Mouse (Mus musculus): Measurements from ENCODE around the gene Rbbp5.

Rbbp5 gene

DNA sequence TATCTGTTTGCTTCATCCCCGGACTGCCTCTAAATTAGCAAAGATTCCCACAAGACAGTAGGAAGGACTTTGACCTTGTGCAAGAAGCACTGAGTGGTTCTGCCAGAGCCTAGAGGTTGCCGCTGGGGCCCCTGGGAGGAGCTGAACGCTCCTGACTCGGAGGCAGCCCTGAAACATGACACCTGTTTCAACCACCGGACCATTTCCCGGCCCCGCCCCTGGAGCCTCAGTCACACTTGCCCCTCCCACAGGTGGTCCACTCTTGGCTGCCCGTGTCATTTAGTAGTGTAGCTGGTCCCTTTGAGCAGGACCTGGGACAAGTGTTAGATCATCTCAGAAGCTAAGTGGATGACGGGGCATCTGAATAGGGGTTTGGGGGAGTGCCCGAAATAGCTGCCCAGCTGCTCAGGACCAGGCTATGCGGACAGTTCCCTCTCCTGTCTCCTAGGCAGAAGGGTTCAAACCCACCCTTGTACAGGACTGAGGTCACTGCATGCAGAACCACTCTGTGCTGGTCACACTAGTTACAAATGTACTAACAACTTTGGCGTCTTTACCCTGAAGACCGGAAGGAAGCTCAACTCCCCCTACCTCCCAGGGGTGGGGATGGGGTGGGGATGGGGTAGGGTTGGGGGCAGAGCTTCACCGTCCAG lies 64.1 kb downstream of the Rbbp5 start:
- DNase-seq (ENCODE audit: low spot score), result no peak

- DNase-seq (ENCODE audit: low spot score), result no peak
Observed at GRCm38 (mm10) chr1:132541824-132542599, 64.8 kb downstream of the Rbbp5 start.

DNA sequence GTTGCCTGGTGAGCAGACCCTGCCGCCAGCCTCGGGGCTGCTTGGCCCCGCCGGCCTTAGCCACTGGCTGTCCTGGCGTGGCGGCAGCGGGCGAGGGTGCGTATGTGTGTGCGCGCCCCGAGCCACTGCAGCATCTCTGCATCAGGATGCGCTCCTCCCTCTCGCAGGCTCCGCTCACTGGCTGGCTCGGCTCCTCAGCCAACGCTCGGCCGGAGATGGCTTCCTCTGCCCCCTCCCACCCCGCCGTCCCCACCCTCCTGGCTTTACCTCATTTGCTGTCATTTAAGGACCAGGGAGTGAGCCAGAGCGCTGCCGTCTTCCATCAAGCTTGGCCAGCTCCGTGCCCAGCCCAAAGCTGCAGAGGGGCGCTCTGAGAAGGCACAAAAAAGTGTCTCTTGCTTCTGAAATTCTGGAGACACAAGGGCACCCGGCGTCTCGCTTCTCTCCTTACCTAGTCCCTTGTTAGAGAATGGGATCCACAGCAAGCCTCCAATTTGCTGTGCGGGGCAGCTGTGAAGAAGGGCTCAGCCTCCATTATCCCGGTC lies 65.7 kb downstream of the Rbbp5 start, which contains the start of gene Cntn2:
Gene Cntn2, minus strand, starts transcription at position 495 of the 545 bp plus-strand sequence.
- DNase-seq (ENCODE audit: low spot score), result no peak

- no peak for DNase-seq (ENCODE audit: low spot score)
Observed at GRCm38 (mm10) chr1:132543789-132544188, 66.6 kb downstream of the Rbbp5 start.

Data from urinary bladder, postnatal 14 days (tissue).